Mouse (Mus musculus) midbrain, embryonic 16.5 days (tissue): Measurements from ENCODE around the gene Ddah1. TPM values are rescaled to one million over a fixed set of nuclear protein-coding genes. Genes with fewer than 3 reads are reported as not detected.

Source experiments
- ATAC-seq: fragments of 200-750 bp; cut with Nextera tagmentation; 2 replicates; pipeline ENCODE4 v1.8.0; 2017; ENCODE audit warnings: moderate TSS enrichment
- H3K27ac ChIP-seq: fragments of 300-500 bp; sonication (generic); 2 replicates; pipeline ENCODE4 v1.5.1; 2014; ENCODE audit warnings: mild to moderate bottlenecking, low read length, mixed read lengths
- H3K27me3 ChIP-seq: fragments of 300-500 bp; sonication (generic); 2 replicates; pipeline ENCODE4 v1.6.1; 2014; ENCODE audit warnings: low read depth, low read length, mixed read lengths; ENCODE audit not compliant: control insufficient read depth, insufficient read depth
- H3K36me3 ChIP-seq: fragments of 300-500 bp; sonication (generic); 2 replicates; pipeline ENCODE4 v1.6.1; 2014; ENCODE audit warnings: mild to moderate bottlenecking, low read length, moderate library complexity, mixed read lengths; ENCODE audit not compliant: control insufficient read depth, insufficient read depth
- H3K4me1 ChIP-seq: fragments of 300-500 bp; sonication (generic); 2 replicates; pipeline ENCODE4 v1.6.1; 2014; ENCODE audit warnings: mild to moderate bottlenecking, low read length, mixed read lengths; ENCODE audit not compliant: control insufficient read depth, insufficient read depth
- H3K4me2 ChIP-seq: fragments of 300-500 bp; sonication (generic); 2 replicates; pipeline ENCODE4 v1.6.1; 2014; ENCODE audit warnings: mild to moderate bottlenecking, low read length, mixed read lengths
- H3K4me3 ChIP-seq: fragments of 300-500 bp; sonication (generic); 2 replicates; pipeline ENCODE4 v1.5.1; 2014; ENCODE audit warnings: low read depth, mild to moderate bottlenecking, low read length, moderate library complexity, mixed read lengths
- H3K9ac ChIP-seq: fragments of 300-500 bp; sonication (generic); 2 replicates; pipeline ENCODE4 v1.6.1; 2014; ENCODE audit warnings: low read depth, low read length, mixed read lengths
- H3K9me3 ChIP-seq: fragments of 300-500 bp; sonication (generic); replicated peaks from 2 replicates; pipeline ENCODE4 v1.6.1; 2014; ENCODE audit warnings: mild to moderate bottlenecking, low read length, mixed read lengths; ENCODE audit not compliant: control insufficient read depth, poor library complexity, severe bottlenecking
- WGBS: fragments of 180-500 bp; shearing (Covaris S2); extraction: QIAGEN DNeasy Blood & Tissue Kit; methylation state at CpG from one replicate; pipeline ENCODE4 v1.1.7; 2014; 5-methylcytosine and 5-hydroxymethylcytosine counted together
- polyA plus RNA-seq: library from polyadenylated mRNA; unstranded; fragments of >200 nt; fragmentation: Nextera tagmentation; extraction: Ambion mirVana; gene quantifications from 2 replicates; pipeline ENCODE4 v1.2.1, GENCODE M21; 2015

The Ddah1 gene
- polyA plus RNA-seq, 1 experiment from 2014 or later = 166 TPM

DNA sequence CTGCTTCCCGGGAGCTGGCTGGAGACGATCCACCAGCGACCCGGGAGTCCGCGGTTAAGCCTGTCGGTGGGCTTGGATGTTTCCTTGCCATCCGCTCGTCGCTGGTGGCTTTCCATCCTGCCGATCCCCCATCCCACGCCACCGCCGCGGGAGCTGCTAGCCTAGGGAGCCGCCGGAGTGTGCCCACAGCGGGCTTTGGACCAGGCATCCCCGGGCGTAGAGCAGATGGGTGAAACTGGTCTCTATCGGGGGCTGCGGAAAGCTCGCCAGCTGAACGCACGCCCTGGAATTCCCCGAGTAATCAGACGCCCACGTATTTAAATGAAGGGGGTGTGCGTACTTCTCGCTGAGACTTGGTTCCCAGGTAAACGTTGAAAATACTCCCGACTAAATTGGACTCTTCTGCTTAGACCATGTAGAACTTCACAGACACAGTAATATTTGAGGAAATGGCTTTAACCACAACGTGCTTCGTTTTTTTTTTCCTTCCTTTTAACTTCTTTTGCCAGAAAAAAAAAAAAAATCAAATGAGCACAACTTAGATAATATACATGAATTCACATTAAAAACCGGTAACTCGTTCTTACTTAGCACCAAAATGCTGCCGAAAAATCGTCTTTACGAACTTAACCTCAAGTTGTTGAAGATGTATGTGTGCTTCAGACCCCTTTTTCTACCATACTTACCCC, 166.3 kb downstream of the Ddah1 start:
- 4% methylated on average over 39 of the region's 39 CpGs for WGBS
- Histone ChIP-seq H3K4me3 (peak overlapping the region; percentile 62), H3K27ac (peak overlapping the region; percentile 85), H3K4me1 (peaks cover 11% of the 10 kb centered on the region), H3K9ac (peak overlapping the region; percentile 82), H3K36me3 (0 out of 2 replicates have a peak, but pooled peaks cover 4% of the 10 kb centered on the region), H3K9me3 (no peaks in the 10 kb centered on the region), H3K4me2 (peak overlapping the region; percentile 66), H3K27me3 (no peaks in the 10 kb centered on the region)
- ATAC-seq = peak; percentile 34

DNA sequence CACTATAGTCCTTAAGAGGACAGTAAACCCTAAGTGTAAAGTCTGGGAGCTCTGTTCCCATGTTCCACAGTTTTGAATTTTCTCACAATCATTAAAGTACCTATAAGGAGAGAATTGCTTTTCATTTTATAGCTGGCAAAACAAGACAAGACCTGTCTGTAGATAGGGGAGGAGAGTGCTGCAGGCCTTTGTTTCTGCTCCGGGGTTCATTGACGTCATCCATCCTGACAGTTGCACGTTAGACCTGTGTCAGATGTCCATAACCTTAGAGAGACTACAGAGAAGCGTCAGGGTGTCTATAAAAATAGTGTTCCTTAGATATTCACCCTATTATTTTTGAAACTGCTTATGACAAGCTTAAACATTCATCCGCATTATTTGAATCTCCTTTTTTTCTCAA, 167.0 kb downstream of the Ddah1 start:
- peak overlapping the region; percentile 66 for H3K4me2 ChIP-seq
- H3K9me3 ChIP-seq = no peaks in the 10 kb centered on the region
- 70% methylated on average over 5 of the region's 5 CpGs for WGBS
- 0 out of 2 replicates have a peak, but pooled peaks cover 4% of the 10 kb centered on the region for H3K36me3 ChIP-seq
- H3K4me3 ChIP-seq = no peak overlapping the region
- no peak overlapping the region for H3K27ac ChIP-seq
- no peak for ATAC-seq
- H3K27me3 ChIP-seq = no peaks in the 10 kb centered on the region
- H3K4me1 ChIP-seq = peaks cover 11% of the 10 kb centered on the region
- H3K9ac ChIP-seq = no peak overlapping the region

DNA sequence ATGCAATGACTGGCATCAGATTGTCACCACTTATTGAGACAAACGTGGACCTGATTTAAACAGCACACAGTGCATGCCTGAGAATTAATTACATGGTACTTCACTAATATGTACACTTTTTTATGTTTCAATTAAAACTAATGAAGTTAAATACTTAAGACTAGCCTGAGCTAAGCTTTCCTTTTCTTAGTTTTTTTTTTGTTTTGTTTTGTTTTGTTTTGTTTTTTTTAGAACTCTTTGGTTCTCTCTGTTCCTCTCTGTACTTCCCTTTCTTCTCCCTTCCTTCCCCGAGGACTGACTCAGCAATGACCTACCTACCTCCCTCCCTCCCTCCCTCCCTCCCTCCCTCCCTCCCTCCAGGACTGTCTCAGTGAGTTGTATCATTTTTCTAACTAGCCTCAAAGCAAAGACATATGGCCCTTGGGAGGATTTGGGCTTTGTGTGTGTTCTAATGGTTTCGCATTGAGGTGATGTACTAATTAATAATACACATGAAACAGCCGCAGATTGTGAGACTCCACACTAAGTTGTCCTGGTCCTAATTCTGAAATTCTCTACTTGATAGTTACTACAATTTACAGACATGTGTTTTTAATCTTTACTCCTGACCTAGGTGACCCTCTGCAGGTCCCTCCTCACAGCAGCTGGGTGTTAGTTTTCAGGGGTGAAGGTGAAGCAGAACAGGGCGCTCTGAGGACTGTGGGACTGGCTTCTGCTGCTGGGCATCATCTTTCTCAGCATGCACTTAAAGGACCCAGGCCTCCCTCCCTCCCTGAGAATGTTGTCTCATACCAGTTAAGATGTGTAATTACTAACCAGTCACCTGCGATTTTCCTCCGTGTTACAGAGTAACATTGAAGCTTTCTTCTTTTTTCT, 171.3 kb downstream of the Ddah1 start:
- no peaks in the 10 kb centered on the region for H3K27me3 ChIP-seq
- 67% methylated on average over 7 of the region's 7 CpGs for whole genome bisulfite sequencing
- no peaks in the 10 kb centered on the region for H3K9me3 ChIP-seq
- H3K4me3 ChIP-seq = no peak overlapping the region
- H3K36me3 ChIP-seq = peaks cover 10% of the 10 kb centered on the region; the same call in 1 of the 2 replicates
- H3K4me2 ChIP-seq = no peak overlapping the region
- H3K27ac ChIP-seq = no peak overlapping the region
- no peak overlapping the region for H3K9ac ChIP-seq
- ATAC-seq = no peak
- H3K4me1 ChIP-seq = peaks cover 11% of the 10 kb centered on the region

DNA sequence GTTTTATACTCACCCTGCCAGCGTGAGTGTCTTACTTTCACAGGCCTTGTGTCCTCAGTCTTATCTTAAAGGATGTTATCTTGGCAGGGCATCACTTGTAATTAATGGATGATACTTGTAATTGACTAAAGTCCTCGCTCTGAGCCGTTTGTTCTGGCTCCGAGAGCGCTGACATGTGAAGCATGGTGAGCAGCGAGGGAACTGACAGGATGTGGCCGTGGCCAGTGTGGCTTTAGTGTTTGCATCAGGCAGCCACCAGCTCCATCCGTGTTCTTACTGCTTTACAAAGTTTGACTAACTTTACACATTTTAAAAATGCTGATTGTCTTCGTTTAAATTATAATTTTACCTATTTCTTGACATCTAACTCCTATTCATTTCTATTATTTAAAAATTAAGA, 175.4 kb downstream of the Ddah1 start:
- WGBS = 88% methylated on average over 9 of the region's 9 CpGs
- ATAC-seq = no peak
- H3K4me2 ChIP-seq = no peak overlapping the region
- no peak overlapping the region for H3K27ac ChIP-seq
- H3K4me3 ChIP-seq = no peak overlapping the region
- peaks cover 4% of the 10 kb centered on the region for H3K4me1 ChIP-seq
- peaks cover 6% of the 10 kb centered on the region; the same call in 1 of the 2 replicates for H3K36me3 ChIP-seq
- no peaks in the 10 kb centered on the region for H3K9me3 ChIP-seq
- H3K9ac ChIP-seq = no peak overlapping the region
- H3K27me3 ChIP-seq = no peaks in the 10 kb centered on the region

DNA sequence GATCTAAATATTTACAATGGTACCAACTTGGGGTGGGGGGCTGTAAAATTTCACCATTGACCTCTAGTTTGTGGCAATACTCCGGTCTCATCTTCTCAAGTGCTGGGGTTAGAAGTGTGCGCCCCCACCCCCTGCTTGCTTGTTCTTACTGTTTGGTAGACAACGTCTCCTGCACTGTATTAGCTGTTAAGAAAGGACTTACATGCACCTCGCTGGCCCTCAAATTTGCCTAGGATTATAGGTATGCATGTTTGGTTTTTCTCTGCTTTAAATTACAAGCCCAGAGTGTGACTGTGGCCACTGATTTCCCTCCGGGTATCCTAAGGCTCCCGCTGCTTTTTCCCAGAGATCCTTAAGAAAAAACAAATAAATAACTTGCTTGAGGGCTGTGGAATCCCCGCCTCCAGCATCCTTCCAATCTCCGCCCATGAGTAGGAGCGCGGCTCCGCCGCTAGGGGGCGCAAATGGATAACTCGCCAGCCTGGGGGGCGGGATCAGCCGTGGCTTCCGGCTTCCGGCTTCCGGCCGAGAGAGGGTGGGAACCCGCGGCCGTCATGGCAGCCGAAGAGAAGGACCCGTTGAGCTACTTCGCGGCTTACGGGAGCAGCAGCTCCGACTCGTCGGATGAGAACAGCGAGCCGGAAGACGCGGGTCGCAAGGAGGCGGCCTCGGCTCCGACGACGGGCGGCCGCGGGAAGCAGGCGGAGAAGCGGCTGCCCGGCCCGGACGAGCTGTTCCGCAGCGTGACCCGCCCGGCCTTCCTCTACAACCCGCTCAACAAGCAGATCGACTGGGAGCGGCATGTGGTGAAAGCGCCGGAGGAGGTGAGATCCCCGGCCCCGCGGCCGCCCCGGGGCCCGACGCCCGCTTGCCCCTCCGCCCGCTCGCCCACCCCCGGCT, 179.3 kb downstream of the Ddah1 start, which contains the start of gene 2410004B18Rik:
2410004B18Rik (plus strand) TSS at position 510 of the 900 bp plus-strand sequence.
- H3K27ac ChIP-seq = peak within 1 kb of the TSS; percentile 64
- ATAC-seq = peak; percentile 94
- no peaks in the 10 kb centered on the region for H3K27me3 ChIP-seq
- peaks cover 25% of the 10 kb centered on the region for H3K4me1 ChIP-seq
- H3K9me3 ChIP-seq = no peaks in the 10 kb centered on the region
- H3K9ac ChIP-seq = peak within 1 kb of the TSS; percentile 73
- peak within 1 kb of the TSS; percentile 82 for H3K4me2 ChIP-seq
- H3K4me3 ChIP-seq = peak within 1 kb of the TSS; percentile 98
- H3K36me3 ChIP-seq = 0 out of 2 replicates have a peak, but pooled peaks cover 2% of the 10 kb centered on the region
- WGBS = 2% methylated on average over 54 of the region's 70 CpGs

DNA sequence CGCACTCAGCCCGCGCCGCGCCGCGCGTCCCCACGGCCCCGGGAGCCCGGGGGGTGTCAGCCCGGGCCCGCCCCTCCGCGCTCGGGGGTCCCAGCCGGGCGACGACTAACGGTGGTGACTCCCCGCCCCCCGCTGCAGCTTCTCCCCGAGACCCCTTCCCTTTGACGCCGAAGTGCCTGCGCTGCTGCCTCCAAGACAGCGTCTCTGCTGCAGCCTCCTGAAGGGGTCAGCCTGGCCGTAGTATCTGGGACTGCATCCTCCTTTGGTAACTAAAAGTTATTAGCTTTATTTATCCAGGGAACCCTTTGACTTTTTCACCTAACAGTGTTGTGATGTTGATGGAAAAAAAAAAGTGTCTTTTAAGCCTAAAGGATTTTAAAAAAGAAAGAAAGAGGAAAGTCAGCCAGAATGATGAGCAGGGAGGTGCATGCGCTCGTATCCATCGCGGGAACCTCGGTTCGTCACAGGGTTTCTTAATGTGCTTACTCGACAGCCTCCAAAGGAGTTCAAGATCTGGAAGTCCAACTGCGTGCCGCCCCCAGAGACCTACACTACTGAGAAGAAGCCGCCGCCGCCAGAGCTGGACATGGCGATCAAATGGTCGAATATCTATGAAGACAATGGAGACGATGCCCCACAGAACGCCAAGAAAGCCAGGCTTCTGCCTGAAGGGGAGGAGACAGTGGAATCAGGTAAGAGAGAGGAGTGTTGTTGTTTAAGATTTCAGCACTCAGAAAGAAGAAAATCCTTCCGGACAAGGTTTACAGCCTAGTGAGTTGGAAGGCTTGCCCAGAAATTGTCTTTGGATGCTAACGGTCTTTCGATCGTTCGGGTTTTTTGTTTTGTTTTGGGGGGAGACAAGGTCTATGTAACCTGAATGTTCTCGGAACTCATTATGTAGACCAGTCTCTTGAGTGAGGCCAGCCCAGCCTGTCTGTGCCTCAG, 180.2 kb downstream of the Ddah1 start:
- WGBS = 22% methylated on average over 41 of the region's 50 CpGs
- Histone ChIP-seq H3K4me2 (peak overlapping the region; percentile 82), H3K27me3 (no peaks in the 10 kb centered on the region), H3K9me3 (no peaks in the 10 kb centered on the region), H3K4me1 (peaks cover 25% of the 10 kb centered on the region), H3K27ac (peak overlapping the region; percentile 64), H3K4me3 (peak overlapping the region; percentile 98), H3K36me3 (0 out of 2 replicates have a peak, but pooled peaks cover 2% of the 10 kb centered on the region), H3K9ac (peak overlapping the region; percentile 73)
- ATAC-seq = peak; percentile 46

DNA sequence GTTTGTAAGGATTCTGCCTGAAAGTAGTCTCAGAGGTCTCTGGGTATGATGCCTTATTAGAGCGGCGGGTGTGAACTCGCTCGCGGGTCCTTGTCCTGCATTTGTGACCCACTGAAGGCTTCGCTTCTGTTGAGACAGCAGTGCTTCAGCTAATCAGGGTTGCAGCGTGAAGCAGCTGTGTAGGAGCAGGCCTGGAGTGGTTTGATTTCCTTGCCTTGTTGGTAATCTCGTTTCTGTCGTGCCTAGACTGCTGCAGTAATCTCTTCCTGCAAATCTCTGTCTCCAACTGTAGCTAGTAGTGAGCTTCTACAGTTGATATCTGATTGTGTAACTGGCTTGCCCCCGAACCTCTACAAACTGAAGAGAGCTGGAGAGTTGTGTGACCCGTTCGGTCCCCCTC, 180.9 kb downstream of the Ddah1 start:
- no peaks in the 10 kb centered on the region for H3K27me3 ChIP-seq
- WGBS = 87% methylated on average over 12 of the region's 12 CpGs
- H3K4me3 ChIP-seq = peak overlapping the region; percentile 98
- no peak for ATAC-seq
- no peak overlapping the region for H3K9ac ChIP-seq
- peaks cover 5% of the 10 kb centered on the region; the same call in 1 of the 2 replicates for H3K36me3 ChIP-seq
- H3K27ac ChIP-seq = no peak overlapping the region
- peaks cover 25% of the 10 kb centered on the region for H3K4me1 ChIP-seq
- H3K9me3 ChIP-seq = no peaks in the 10 kb centered on the region
- peak overlapping the region; percentile 82 for H3K4me2 ChIP-seq
